Mouse (Mus musculus) left cerebral cortex, postnatal 25 days (tissue): ENCODE data around the gene Tgfb2. TPM values are rescaled to one million over a fixed set of nuclear protein-coding genes. Genes with fewer than 3 reads are reported as not detected.

Experiments used
- DNase-seq, 2 experiments: peaks; one replicate each; pipeline ENCODE4 v3.0.0; 2022; ENCODE audit warnings: low spot score in 2 of 2, mixed read lengths in 1 of 2
- intact Hi-C: fragments of 180-260 bp; cut with DNase I; formaldehyde crosslinking; loops from one replicate; pipeline ENCODE4 v1.15.1; 2025
- total RNA-seq, 2 experiments: library from RNA; stranded (reverse); gene quantifications; 2 replicates each; pipeline ENCODE4 v1.2.3; 2021

The Tgfb2 gene
- total RNA-seq, 2 experiments from 2014 or later: 7.6 to 8.4 TPM

DNA sequence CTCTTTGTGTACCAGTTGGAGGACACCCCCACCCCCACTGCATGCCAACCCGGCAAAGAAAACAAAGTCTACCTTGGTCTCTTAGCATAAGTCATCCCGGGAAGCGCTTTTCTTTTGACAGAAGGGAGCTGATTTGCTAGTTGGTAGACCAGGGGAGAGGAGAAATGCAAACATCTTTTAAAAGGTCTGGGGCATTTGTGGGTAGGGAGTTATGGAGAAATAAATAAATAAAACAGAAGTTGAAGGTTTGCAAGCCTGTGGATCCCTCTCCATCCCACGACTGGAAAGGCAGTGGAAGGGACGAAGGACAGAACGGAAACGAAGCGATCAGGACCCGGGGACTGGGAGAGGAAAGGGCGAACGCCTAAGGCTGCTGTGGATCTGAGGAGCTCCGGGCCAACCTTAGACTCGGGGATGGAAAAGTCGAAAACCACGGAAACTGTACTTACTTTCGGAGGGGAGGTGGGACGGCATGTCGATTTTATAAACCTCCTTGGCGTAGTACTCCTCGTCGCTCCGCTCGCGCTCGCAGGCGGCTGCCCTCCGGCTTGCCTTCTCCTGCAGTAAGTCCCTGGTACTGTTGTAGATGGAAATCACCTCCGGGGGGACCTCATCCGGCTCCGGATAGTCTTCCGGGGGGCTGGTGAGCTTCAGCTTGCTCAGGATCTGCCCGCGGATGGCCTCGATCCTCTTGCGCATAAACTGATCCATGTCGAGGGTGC, 1.6 kb downstream of the Tgfb2 start:
- intact Hi-C loops: loop anchor here (10.0 kb wide), 2 partner anchors 459 to 589 kb away; partner anchors contain the start of gene Lyplal1
- peak; percentile 32 to 34 for DNase-seq

DNA sequence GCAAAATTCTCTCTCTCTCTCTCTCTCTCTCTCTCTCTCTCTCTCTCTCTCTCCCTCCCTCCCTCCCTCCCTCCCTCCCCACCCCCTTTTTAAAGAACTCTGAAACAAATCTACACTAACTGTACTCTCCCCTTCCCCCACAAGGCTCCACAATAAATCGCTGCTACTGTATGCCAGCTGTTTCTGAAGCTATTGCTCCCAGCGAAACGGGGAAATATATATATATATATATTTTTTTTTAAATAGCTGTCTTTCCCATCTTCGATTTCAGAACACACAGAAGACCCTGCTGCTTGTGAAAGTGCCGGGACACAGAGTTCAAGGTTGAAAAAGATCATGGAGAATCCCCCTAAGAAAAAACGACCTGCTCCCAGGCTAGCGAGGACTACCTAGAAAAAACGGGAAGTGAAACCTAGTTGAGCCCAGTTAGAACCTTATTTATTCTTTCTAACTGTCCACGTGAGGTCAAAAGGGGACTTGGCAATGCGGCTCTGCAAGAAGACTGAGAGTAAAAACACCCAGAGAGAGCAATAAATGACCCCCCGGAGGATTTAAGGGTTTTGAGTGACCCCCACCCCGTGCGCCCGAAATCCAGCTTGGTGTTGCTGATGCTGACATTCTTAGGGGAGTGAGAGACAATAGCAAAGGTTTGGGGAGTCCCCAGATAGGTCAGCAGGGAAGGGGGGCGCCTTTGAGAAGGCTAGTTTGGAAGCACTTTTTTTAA, 2.4 kb downstream of the Tgfb2 start:
- intact Hi-C loops: loop anchor here (10.0 kb wide), 2 partner anchors 459 to 589 kb away; partner anchors contain the start of gene Lyplal1
- DNase-seq: no peak

DNA sequence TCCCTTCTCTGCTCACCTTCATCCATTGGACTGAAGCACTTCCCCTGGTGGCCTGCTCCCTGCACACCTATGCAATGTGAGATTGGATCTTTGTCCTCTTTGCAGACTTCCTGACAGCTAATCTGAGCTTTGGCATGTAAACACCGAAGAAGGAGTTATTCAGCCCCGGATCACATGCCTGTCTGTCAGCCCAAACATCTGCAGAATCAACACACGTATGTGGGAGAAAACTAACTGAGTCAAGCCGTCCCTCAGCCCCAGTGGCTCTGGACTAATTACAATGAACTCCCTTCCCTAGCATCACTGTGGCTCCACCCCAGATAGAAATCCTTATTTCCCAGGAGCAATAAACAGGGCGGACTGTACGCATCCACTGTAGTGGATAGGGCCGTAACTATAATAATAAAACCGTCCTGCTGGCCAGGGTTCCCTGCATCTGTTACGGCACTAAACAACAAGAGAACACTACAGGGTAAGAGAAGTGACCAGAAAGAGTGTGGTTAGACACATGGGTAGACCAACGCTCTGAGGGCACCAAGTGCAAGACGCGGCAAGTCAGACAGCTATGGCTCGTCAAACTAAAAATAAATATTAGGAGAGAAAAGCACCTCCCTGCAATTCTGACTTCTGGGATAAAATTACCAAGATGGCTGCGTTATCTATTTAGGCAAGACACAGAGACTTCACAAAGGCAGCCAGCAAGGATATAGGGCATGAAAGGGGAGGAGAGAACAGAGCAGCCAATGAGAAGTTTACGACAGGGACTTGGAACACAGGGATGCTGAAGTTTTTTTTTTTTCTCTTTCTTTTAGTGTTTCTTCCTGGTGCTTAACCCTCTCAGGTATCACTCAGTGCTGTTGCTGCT, 3.2 kb downstream of the Tgfb2 start:
- no peak for DNase-seq
- intact Hi-C loops: loop anchor here (10.0 kb wide), 2 partner anchors 458 to 588 kb away; partner anchors contain the start of gene Lyplal1

DNA sequence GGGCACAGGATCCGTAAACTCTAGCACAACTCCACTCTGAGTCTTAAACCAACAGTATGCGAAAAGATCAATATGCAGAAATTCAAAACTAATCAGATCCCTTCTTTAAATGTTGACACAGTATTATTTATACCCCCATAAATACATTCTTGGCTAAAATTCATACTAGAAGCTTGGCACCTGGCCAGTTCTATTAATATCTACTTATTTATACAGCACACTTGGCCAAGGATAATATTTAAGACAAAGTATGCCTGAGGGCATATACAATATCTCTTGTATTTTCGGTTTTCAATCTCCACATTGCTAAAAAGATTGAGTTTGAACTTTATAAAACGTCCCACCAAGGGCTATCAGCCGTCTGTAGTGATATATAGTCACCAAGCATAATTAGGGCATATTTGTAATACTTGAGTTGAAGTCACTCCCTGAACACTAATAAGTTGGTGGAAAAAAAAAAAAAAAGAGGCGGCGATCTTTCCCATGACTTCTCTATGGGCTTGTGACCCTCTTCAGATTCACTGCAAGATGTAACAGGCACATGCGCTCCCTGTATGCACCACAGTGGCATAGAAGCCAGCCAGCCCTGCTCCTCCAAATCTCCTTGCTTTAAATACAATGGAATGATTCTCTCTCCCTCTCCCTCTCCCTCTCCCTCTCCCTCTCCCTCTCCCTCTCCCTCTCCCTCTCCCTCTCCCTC, 4.4 kb downstream of the Tgfb2 start:
- intact Hi-C loops: loop anchor here (10.0 kb wide), 2 partner anchors 457 to 587 kb away; partner anchors contain the start of gene Lyplal1
- no peak for DNase-seq

DNA sequence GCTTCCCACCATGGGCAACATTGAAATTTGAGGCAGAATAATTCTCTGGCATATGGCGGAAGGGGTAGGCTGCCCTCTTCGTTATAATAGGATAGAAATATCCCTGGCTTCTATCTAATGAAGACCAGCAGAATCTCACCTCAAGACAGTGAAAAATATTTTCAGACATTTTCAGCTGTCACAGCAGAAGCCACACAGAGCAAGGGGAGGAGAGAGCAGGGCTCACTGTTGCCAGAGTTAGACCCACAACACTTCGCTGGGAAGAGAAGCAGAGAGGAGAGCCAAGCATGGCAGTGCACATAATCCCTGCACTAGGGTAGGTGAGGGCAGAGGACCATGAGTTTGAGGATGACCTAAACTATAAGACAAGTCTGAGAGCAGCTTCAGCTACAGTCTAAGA, 5.3 kb downstream of the Tgfb2 start:
- DNase-seq: no peak
- intact Hi-C loops: loop anchor here (10.0 kb wide), 2 partner anchors 456 to 586 kb away; partner anchors contain the start of gene Lyplal1

DNA sequence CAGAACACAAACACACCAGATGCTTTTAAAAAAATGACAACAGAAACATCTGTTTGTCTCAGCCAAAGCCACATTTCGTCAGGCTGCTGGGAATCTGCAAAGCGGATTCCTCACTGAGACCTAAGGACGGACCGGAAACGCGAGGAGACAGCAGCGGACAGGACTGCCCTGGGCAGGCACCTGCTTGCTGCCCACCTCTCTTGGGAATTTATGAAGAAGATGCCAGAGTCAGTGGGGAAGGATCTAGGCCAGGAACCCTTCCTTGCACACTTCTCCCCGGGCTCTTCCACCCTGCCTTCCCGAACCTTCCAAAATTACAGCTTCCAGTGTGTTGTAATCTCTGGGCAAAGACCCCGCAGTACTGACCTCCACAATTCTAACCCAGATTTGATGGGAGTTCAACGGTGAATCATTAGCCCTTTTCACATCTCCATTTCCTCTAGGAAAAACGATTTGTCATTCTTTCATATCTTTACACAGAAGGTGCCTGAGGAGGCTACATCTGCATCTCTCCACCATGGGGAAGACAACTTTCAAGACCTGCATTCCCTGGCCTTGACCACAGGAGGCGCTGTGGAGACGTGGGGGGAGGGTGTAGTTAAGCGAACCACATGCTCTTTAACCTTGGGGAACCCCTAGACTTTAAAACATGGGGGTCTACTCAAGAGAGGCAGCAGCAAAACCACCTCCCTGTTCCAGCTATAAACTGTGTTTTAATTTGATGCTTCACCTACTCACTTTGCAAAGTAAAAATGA, 7.0 kb downstream of the Tgfb2 start:
- intact Hi-C loops: no loop called here
- DNase-seq: no peak

DNA sequence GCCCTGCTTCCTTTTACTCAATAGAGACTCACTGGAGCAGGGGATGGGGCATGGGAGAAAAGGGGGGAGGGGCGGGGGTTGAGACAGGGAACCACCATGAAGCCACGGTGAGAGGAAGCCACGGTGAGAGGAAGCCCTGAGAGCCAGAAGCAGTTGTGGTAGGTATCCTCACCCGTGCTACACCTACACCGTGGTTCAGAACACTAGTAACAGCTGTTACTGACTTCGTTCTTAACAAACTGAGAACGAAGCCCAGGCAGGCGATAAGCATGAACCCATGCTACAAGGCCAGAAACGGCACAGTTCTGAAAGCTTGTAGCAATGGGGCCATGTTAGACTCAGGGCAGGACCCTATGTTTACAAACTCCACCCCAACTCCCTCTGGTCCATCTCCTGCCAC, 9.6 kb downstream of the Tgfb2 start:
- DNase-seq: no peak
- intact Hi-C loops: no loop called here

DNA sequence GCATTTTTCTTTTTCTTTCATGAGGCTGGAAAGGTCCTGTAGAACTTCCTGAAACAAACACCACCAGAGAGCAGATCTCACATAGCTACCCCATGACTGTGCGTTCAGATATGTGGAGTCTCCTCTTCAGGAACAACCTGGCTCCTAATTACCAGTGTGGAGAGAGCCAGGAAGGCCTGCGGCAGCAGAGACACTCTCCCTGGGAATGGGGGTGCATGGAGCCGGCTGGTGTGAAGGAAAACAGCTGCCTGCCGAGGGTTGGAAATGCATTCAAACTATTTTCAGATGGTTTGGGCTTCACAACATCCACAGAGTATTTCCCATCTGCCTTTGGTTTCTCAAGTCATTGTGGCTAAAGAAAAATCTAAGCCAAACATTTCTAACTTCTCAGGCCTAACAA, 10.4 kb downstream of the Tgfb2 start:
- intact Hi-C loops: no loop called here
- DNase-seq: peak in 1 of 2 experiments; percentile 52

DNA sequence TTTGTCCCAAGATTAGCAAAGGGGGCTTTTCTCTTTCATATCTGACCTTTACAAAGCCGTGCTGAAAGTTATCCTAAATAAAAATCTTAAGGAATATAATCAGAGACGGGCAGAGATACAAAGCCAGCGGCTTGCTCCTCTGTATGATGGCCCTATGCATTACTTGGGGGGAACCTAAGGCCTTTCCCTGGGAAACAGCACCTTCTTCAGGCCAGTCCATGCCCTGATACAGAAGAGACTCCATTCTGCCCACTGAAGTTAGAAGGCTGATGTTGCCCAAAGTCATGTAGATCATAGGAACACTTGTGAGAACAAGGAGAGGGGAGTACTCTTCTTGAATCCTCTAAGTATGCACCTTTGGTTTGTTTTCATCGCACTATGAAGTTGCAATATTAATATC, 13.4 kb downstream of the Tgfb2 start:
- intact Hi-C loops: loop anchor here (5.0 kb wide), 1 partner anchor 140 kb away; no protein-coding TSS in a partner anchor
- DNase-seq: no peak

DNA sequence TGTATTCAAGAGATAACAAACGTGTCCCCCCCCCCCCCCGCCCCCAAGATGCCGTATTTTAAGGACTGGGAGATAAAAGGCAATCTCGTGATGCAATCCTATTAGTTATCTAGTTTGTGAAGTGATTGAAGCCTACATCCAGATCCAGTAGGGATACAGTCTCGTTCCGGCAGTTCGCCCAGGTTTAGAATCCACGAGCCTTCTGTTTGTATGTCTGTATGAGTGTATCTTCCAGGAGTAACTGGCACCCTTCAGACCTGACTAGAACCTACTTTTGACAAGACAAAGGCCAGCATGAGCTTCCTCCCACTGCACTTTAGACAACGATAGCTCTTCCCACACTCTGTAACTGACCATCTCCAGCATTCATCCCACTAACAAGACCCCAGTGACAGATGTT, 14.1 kb downstream of the Tgfb2 start:
- no peak for DNase-seq
- intact Hi-C loops: loop anchor here (5.0 kb wide), 1 partner anchor 139 kb away; no protein-coding TSS in a partner anchor

DNA sequence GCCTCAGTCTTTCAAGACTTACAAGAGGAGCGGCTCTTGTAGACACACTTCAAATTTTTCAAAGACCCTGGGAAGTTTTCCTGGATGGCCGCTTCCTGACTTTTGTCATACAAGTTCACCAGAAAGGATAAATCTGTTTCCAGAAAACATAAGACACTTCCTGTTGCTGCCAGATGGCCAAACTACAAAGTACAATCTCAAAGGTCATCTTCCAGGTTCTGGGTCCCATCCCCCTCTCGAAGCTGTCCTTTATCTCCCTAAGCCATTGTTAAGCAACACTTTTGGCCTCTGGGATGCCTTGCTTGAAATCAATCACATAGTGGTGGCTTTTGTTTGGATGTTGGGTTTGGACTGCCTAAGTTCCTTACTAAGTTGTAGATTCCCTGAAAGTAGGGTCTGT, 21.7 kb downstream of the Tgfb2 start:
- intact Hi-C loops: no loop called here
- no peak for DNase-seq

DNA sequence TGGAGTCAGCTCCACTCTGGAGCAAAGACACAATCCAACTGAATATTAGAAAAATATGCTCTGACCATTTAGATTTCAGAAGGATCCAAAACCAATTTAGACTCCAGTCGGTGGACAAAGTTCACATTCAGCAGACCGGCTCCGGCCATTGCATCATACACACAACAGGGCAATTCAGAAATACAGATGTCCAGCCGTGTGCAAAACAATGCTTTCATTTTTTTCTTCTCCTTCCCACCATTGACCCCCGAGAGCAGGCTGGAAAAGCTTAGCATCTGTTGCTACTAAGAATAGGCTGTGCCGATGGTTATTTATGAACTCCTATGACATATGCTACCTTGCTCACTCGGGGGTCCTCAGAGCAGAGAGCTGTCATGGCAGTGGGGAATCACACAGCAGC, 23.2 kb downstream of the Tgfb2 start:
- intact Hi-C loops: no loop called here
- peak in 1 of 2 experiments; percentile 18 for DNase-seq

DNA sequence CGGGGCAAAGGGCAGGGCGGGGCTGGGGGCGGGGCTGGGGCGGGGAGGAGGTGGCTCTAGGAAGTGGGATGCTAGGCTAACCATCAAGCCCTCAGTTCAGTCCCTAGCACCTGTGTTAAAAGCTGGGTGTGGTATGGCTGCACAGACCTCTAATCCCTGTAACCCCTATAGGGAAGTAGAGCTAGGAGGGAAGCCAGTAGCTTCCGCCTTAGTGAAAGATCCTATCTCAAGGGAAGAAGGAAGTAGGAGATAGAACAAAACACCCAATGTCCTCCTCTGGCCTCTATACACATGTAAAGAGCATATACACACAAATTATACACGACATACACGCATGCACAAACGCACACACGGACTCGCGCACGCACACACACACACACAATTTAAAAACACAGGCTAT, 28.2 kb downstream of the Tgfb2 start:
- DNase-seq: no peak
- intact Hi-C loops: no loop called here

DNA sequence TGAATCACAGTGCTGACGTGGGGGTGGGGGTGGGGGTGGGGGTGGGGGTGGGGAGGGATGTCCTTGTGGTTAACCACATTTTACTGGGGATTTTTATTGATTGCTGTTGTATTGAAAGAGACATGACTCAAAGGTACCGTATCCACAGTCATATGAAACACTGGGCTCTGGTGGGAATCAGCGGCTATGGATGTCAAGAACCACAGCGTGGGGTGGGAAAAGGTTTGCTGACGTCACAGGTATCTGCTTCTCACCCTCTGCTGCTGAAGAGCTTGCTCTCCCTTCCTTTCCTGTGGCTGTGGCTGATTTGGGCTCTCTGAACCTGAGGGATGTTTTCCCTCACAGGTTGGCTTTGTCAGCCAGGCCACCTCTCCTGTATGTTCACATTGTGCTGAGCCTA, 29.6 kb downstream of the Tgfb2 start:
- intact Hi-C loops: no loop called here
- DNase-seq: no peak

DNA sequence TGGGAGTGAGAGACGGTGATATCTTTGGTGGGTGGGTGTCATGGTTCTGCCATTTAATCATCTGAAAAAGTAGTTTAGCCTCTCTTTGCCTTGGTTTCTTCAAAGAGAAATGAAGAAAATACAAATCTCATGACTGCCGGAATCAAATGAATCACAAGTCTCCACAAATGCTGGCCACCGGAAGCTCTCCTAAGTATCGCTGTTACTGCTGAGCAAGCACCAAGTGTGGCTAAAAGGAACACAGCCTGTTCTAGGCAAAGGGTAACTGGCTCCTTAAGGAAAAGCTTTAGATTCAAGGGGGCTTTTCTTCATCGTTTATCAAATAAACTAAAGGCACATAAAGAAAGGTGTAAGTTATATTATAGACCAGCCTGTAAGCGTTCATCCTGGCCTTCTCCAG, 30.5 kb downstream of the Tgfb2 start:
- no peak for DNase-seq
- intact Hi-C loops: no loop called here

DNA sequence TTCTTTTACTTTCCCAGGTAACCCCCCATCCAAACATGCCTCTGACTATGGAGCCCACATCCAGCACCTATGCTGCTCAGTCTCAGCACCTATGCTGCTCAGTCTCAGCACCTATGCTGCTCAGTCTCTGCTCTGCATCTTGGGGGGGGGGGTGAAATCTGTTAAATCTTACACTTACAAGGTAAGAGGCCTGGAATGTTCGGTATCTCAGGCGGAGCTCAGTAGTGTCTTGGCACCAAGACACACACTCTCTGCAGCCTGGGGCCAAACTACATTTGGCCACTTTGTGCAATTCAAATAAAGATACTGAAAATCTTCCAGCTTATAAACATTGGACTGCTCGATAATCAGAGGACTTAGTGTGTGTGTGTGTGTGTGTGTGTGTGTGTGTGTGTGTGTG, 31.2 kb downstream of the Tgfb2 start:
- intact Hi-C loops: no loop called here

DNA sequence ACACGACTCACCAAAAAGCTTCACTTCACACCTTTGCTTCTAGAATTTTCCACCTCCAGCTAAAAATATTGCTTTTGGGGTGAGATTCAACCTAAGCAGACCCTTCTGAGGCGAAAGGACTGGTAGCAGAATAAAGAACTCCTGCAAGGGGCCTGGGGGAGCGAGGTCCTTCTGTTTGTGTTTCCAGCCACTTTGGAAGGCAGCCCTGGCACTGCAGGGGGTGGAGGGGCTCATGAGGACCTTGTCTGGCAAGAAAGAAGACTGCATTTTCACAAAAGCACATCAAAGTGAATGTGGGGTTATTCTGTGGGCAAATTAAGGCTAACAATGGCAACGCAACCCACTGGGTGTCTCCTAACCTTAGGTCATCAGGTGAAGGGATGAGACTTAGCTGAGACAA, 32.6 kb downstream of the Tgfb2 start:
- no peak for DNase-seq
- intact Hi-C loops: no loop called here

More for the DNA sequence above, 31.2 kb downstream of the Tgfb2 start:
- DNase-seq: no peak

DNA sequence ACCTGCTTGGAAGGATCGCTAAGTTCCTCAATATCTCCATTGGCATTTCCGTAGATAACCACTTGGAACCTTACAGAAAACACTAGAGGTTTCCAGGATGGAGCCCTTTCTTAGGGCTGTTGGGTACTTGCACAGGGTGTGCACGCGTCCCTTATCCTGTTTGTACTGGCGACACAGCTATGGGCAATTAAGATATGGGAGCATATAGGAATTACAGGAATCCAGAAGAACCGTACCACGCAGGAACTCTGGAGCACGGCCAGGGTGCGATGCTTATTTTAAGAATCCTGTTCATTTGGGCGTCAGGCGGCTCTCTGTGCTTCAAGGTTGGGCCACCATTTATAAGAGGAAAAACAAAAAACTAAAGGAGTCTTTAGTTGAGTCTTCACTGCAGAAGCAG, 42.4 kb downstream of the Tgfb2 start:
- intact Hi-C loops: no loop called here

DNA sequence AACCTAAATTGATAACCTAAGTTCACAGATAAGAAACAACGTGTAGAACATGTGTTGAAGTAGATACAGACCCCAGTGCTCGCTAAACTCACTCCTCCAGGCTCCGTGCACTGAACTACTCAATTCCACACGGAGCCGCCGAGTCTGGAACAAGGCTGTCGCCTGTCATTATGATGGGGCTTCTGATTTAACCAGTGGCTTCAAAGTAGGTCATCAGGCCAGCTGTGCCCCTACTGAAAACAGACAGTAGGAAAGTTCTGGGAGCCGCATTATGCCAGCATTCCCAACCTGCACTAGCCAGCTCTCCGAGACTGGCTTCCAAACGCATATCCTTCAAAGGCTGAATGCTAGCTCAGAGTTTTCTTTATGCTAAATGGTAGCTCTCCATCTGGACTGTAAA, 42.8 kb downstream of the Tgfb2 start:
- intact Hi-C loops: no loop called here
- DNase-seq: no peak

More for the DNA sequence above, 42.4 kb downstream of the Tgfb2 start:
- peak in 1 of 2 experiments; percentile 15 for DNase-seq
